8 mouse cellular contexts compared by ENCODE assay signal in the genomic region with DNA sequence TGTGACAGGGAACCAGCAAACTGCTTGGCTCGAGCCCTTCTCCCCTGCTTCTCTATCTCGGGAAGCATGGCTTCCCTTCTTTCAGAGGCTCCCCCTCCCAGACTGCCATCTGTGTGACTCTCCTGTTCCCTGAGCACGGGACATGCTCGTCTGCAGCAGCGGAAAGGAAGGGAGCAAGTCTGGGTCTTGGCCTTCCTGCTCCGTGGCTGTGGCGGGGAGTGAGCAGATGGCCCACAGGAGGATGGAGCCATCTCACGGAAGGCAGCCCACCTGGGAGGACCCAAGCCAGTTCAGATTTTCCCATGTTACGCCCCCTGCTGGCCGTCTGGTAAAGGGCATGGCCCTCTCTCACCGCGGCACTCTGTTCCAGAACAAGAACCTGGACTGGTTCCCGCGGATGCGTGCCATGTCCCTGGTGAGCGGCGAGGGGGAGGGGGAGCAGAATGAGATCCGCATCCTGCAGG. TPM values are rescaled to one million over a fixed set of nuclear protein-coding genes. Genes with fewer than 3 reads are reported as not detected.
A peak's percentile ranks its signal among the peaks of the same experiment; 100 is the strongest.
DNase-seq lines count a peak whose midpoint lies in the region; ATAC-seq and TF ChIP-seq lines count a peak whose summit lies in the region.

No protein-coding gene starts in this region.

- TF ChIP-seq EP300 in MEL (IDR thresholded peaks at IDR 0.05; ENCODE audit: low read depth in 1 of 2, low read length in 2 of 2), result no peak
- no peak for TF ChIP-seq EP300 in heart, postnatal 0 days (IDR thresholded peaks at IDR 0.05; ENCODE audit: low read depth)

- H3K27me3 ChIP-seq in MEL (ENCODE audit: control insufficient read depth in 1 of 2, insufficient read depth in 2 of 2, low read length in 2 of 2), result no peaks in the 10 kb centered on the region
- 0 out of 2 replicates have a peak, but pooled peaks cover 16% of the 10 kb centered on the region for H3K27me3 ChIP-seq in forebrain, embryonic 10.5 days (ENCODE audit: poor library complexity, severe bottlenecking)
- H3K27me3 ChIP-seq in heart, postnatal 0 days (ENCODE audit: control insufficient read depth, insufficient read depth, low read length), result no peaks in the 10 kb centered on the region

- H3K9me3 ChIP-seq in MEL (replicated peaks; ENCODE audit: insufficient read depth, low read length), result no peaks in the 10 kb centered on the region
- H3K9me3 ChIP-seq in forebrain, embryonic 10.5 days, result peaks cover 6% of the 10 kb centered on the region; the same call in 1 of the 2 replicates
- H3K9me3 ChIP-seq in heart, postnatal 0 days (replicated peaks; ENCODE audit: control insufficient read depth, low read length), result no peaks in the 10 kb centered on the region

- TF ChIP-seq CTCF in MEL (IDR thresholded peaks at IDR 0.05 in 2 of 3, conservative IDR thresholded peaks at IDR 0.05 in 1 of 3; ENCODE audit: control insufficient read depth in 1 of 3, insufficient read depth in 1 of 3, low read depth in 2 of 3, low read length in 3 of 3, poor library complexity in 1 of 3, severe bottlenecking in 1 of 3), result peak; percentile 63 to 84 (median 64)
- peak; percentile 19; the same call in 1 of the 2 replicates for TF ChIP-seq CTCF in bone marrow macrophage, adult 2 months (IDR thresholded peaks at IDR 0.05; ENCODE audit: low read depth, low read length)
- peak; percentile 70 for TF ChIP-seq CTCF in heart, postnatal 0 days (IDR thresholded peaks at IDR 0.05; ENCODE audit: low read depth)

- no peak overlapping the region for H3K4me3 ChIP-seq in MEL (ENCODE audit: control insufficient read depth in 1 of 2, insufficient read depth in 1 of 2, low read depth in 2 of 2, low read length in 2 of 2)
- no peak overlapping the region for H3K4me3 ChIP-seq in bone marrow macrophage, adult 2 months (ENCODE audit: insufficient read depth, low read length)
- H3K4me3 ChIP-seq in forebrain, embryonic 10.5 days, result peak overlapping the region; percentile 11; the same call in 1 of the 2 replicates
- H3K4me3 ChIP-seq in heart, postnatal 0 days (ENCODE audit: low read depth, low read length), result no peak overlapping the region

- H3K79me2 ChIP-seq in MEL (ENCODE audit: control insufficient read depth, insufficient read depth, low read length, poor library complexity), result no peaks in the 10 kb centered on the region

- TF ChIP-seq POLR2A in MEL (IDR thresholded peaks at IDR 0.05; ENCODE audit: control insufficient read depth in 1 of 2, insufficient read depth in 1 of 2, low read depth in 1 of 2, low read length in 2 of 2, poor library complexity in 1 of 2), result no peak
- no peak for TF ChIP-seq POLR2A in bone marrow macrophage, adult 2 months (IDR thresholded peaks at IDR 0.05; ENCODE audit: borderline replicate concordance, low read depth, low read length)

- H3K27ac ChIP-seq in MEL (ENCODE audit: control insufficient read depth, low read depth, low read length), result no peak overlapping the region
- H3K27ac ChIP-seq in bone marrow macrophage, adult 2 months (ENCODE audit: insufficient read depth, low read depth, low read length), result no peak overlapping the region
- H3K27ac ChIP-seq in forebrain, embryonic 10.5 days, result peak overlapping the region; percentile 1; the same call in 1 of the 2 replicates
- no peak overlapping the region for H3K27ac ChIP-seq in heart, postnatal 0 days (ENCODE audit: low read depth)

- no peak overlapping the region for H3K9ac ChIP-seq in MEL (ENCODE audit: control insufficient read depth, low read depth, low read length, poor library complexity, severe bottlenecking)
- H3K9ac ChIP-seq in heart, postnatal 0 days (replicated peaks; ENCODE audit: low read depth, low read length), result no peak overlapping the region

- ATAC-seq in heart, postnatal 0 days (ENCODE audit: insufficient read depth, low read depth), result peak; percentile 43

- peak; percentile 3 for TF ChIP-seq RAD21 in MEL (IDR thresholded peaks at IDR 0.05; ENCODE audit: low read depth, low read length)

- peaks cover 5 to 13% of the 10 kb centered on the region in 2 experiments; a peak in 3 of 4 replicates for H3K4me1 ChIP-seq in MEL (ENCODE audit: control insufficient read depth in 1 of 2, insufficient read depth in 2 of 2, low read length in 2 of 2)
- peaks cover 10% of the 10 kb centered on the region for H3K4me1 ChIP-seq in bone marrow macrophage, adult 2 months (ENCODE audit: control insufficient read depth, insufficient read depth, low read length)
- peaks cover 38% of the 10 kb centered on the region for H3K4me1 ChIP-seq in forebrain, embryonic 10.5 days
- 0 out of 2 replicates have a peak, but pooled peaks cover 4% of the 10 kb centered on the region for H3K4me1 ChIP-seq in heart, postnatal 0 days (ENCODE audit: control insufficient read depth, insufficient read depth)

- H3K36me3 ChIP-seq in MEL (ENCODE audit: control insufficient read depth in 1 of 2, insufficient read depth in 2 of 2, low read length in 2 of 2), result peaks cover 5 to 8% of the 10 kb centered on the region in 2 experiments
- peaks cover 52% of the 10 kb centered on the region for H3K36me3 ChIP-seq in forebrain, embryonic 10.5 days (replicated peaks)
- peaks cover 34% of the 10 kb centered on the region for H3K36me3 ChIP-seq in heart, postnatal 0 days (replicated peaks; ENCODE audit: control insufficient read depth, insufficient read depth, low read length)

- peak; percentile 42 for DNase-seq in MEL (ENCODE audit: low read depth, low spot score)
- peak; percentile 77 for DNase-seq in forebrain, embryonic 10.5 days (ENCODE audit: extremely low spot score, low spot score)
- peak; percentile 28 for DNase-seq in heart, postnatal 0 days (ENCODE audit: low spot score)
- peak; percentile 57 to 69 for DNase-seq in layer of hippocampus, adult 8-10 months (ENCODE audit: low spot score in 2 of 2)
- peak; percentile 78 for DNase-seq in mesoderm, embryonic 11.5 days (ENCODE audit: low read depth, low spot score)
- DNase-seq in right cerebral cortex, postnatal 14 days, result peak; percentile 81
- no peak for DNase-seq in spleen, postnatal 36 days (ENCODE audit: low spot score in 2 of 2)

- H3K4me2 ChIP-seq in heart, postnatal 0 days (ENCODE audit: low read depth, low read length), result no peak overlapping the region

- WGBS in forebrain, embryonic 10.5 days, result 6% methylated on average over 18 of the region's 18 CpGs
- WGBS in heart, postnatal 0 days, result 13% methylated on average over 18 of the region's 18 CpGs

TF ChIP-seq in MEL, 35 proteins besides CTCF, POLR2A, EP300 and RAD21:
- TF ChIP-seq UBTF (IDR thresholded peaks at IDR 0.05; ENCODE audit: borderline replicate concordance, insufficient read depth, low read depth, low read length), result no peak
- peak; percentile 43 for TF ChIP-seq SMC3 (IDR thresholded peaks at IDR 0.05; ENCODE audit: low read depth, low read length)
TF ChIP-seq in MEL: peak in this region for 1.

RNA-seq across cellular contexts. Expression of gene Uqcc2, which starts 13.1 kb away (rescaled TPM):
- total RNA-seq in MEL (2012; rRNA removed), result 270 and 329 TPM in 2 replicates
- 100 to 1,000 TPM in 1 of 2 experiments, not detected in 1; 176 TPM for polyA plus RNA-seq in MEL (2012; ENCODE audit: insufficient read depth in 1 of 2, insufficient read length in 2 of 2, low read depth in 1 of 2, low replicate concordance in 2 of 2, missing spikeins in 1 of 2)
- 75.5 and 91.6 TPM in 2 replicates for polyA plus RNA-seq in bone marrow macrophage, adult 2 months (2012; ENCODE audit: insufficient read depth, insufficient read length, missing spikeins)
- 394 and 405 TPM in 2 replicates for polyA plus RNA-seq in forebrain, embryonic 10.5 days (2016; fragmentation: Nextera tagmentation; extraction: Ambion mirVana)
- 301 and 397 TPM in 2 replicates for total RNA-seq in heart, postnatal 0 days (2014; rRNA removed; ENCODE audit: low replicate concordance)
- polyA plus RNA-seq in heart, postnatal 0 days (2015; fragmentation: Nextera tagmentation; extraction: Ambion mirVana), result 419 and 436 TPM in 2 replicates
- total RNA-seq in layer of hippocampus, adult 8-10 months (2022), result 100 to 1,000 TPM; 185 to 220 (median 203) TPM

RNA-seq across cellular contexts. Expression of gene Ip6k3, which starts 47.0 kb away (rescaled TPM):
- not detected in 2 replicates for total RNA-seq in MEL (2012; rRNA removed)
- not detected for polyA plus RNA-seq in MEL (2012; ENCODE audit: insufficient read depth in 1 of 2, insufficient read length in 2 of 2, low read depth in 1 of 2, low replicate concordance in 2 of 2, missing spikeins in 1 of 2)
- polyA plus RNA-seq in bone marrow macrophage, adult 2 months (2012; ENCODE audit: insufficient read depth, insufficient read length, missing spikeins), result not detected in 2 replicates
- polyA plus RNA-seq in forebrain, embryonic 10.5 days (2016; fragmentation: Nextera tagmentation; extraction: Ambion mirVana), result 0.06 TPM in 1 of 2 replicates, not detected in the other
- 0.93 and 6.1 TPM in 2 replicates for total RNA-seq in heart, postnatal 0 days (2014; rRNA removed; ENCODE audit: low replicate concordance)
- polyA plus RNA-seq in heart, postnatal 0 days (2015; fragmentation: Nextera tagmentation; extraction: Ambion mirVana), result 2.1 and 3.7 TPM in 2 replicates
- total RNA-seq in layer of hippocampus, adult 8-10 months (2022), result 1 to 10 TPM in 2 of 4 experiments, under 1 TPM in 2; 0.27 to 3.7 (median 2.0) TPM

Comparison
In these comparisons a context has a peak if more than half of its experiments do, and no peak if none do; other contexts are left out.
1. DNase-seq: peak in MEL (single experiment), forebrain, embryonic 10.5 days (single experiment), heart, postnatal 0 days (single experiment), layer of hippocampus, adult 8-10 months (2 of 2), mesoderm, embryonic 11.5 days (single experiment) and right cerebral cortex, postnatal 14 days (single experiment); none in spleen, postnatal 36 days (0 of 2).
2. CTCF ChIP-seq: peak in every context shown above with its lines; median percentile 70 in heart, postnatal 0 days; 64 in MEL; 19 in bone marrow macrophage, adult 2 months.